Mouse (Mus musculus): ENCODE data around the gene Atp2b4.
"Not testable (repeated sequence)": the region's sequence is repeated elsewhere in the genome, so short reads cannot be mapped to it uniquely, and the experiment has no call there.

Atp2b4 gene

GRCm38 (mm10) chr1:133694301-133694700 is 106.5 kb downstream of the Atp2b4 start:
- no peak for DNase-seq (ENCODE audit: low read depth, low spot score)

GRCm38 (mm10) chr1:133693536-133694114 is 107.2 kb downstream of the Atp2b4 start:
- no peak for DNase-seq (ENCODE audit: low read depth, low spot score)

- no peak for DNase-seq (ENCODE audit: low read depth, low spot score)
Measured at GRCm38 (mm10) chr1:133692195-133692594, 108.6 kb downstream of the Atp2b4 start.

GRCm38 (mm10) chr1:133691046-133691445 is 109.8 kb downstream of the Atp2b4 start:
- no peak for DNase-seq (ENCODE audit: low read depth, low spot score)

GRCm38 (mm10) chr1:133689897-133690296 is 110.9 kb downstream of the Atp2b4 start, which contains the start of gene Lax1:
TSS of gene Lax1 (minus strand) at chr1:133690108.
- DNase-seq (ENCODE audit: low read depth, low spot score): no peak

GRCm38 (mm10) chr1:133688301-133688700 is 112.5 kb downstream of the Atp2b4 start:
- DNase-seq (ENCODE audit: low read depth, low spot score): no peak

- DNase-seq (ENCODE audit: low read depth, low spot score): no peak
Measured at GRCm38 (mm10) chr1:133685749-133686519, 114.9 kb downstream of the Atp2b4 start.

- DNase-seq (ENCODE audit: low read depth, low spot score): no peak
Measured at GRCm38 (mm10) chr1:133671801-133672200, 129.0 kb downstream of the Atp2b4 start.

GRCm38 (mm10) chr1:133671266-133671665 is 129.6 kb downstream of the Atp2b4 start:
- no peak for DNase-seq (ENCODE audit: low read depth, low spot score)

GRCm38 (mm10) chr1:133670776-133671175 is 130.1 kb downstream of the Atp2b4 start:
- DNase-seq (ENCODE audit: low read depth, low spot score): no peak

- no peak for DNase-seq (ENCODE audit: low read depth, low spot score)
Measured at GRCm38 (mm10) chr1:133670190-133670589, 130.7 kb downstream of the Atp2b4 start.

GRCm38 (mm10) chr1:133668618-133669017 is 132.2 kb downstream of the Atp2b4 start:
- DNase-seq (ENCODE audit: low read depth, low spot score): no peak

GRCm38 (mm10) chr1:133667721-133668120 is 133.1 kb downstream of the Atp2b4 start:
- no peak for DNase-seq (ENCODE audit: low read depth, low spot score)

GRCm38 (mm10) chr1:133665713-133666112 is 135.1 kb downstream of the Atp2b4 start:
- not testable (repeated sequence) for DNase-seq (ENCODE audit: low read depth, low spot score)

- no peak for DNase-seq (ENCODE audit: low read depth, low spot score)
Measured at GRCm38 (mm10) chr1:133664203-133664970, 136.5 kb downstream of the Atp2b4 start.

GRCm38 (mm10) chr1:133663427-133663826 is 137.4 kb downstream of the Atp2b4 start:
- DNase-seq (ENCODE audit: low read depth, low spot score): no peak

- no peak for DNase-seq (ENCODE audit: low read depth, low spot score)
Measured at GRCm38 (mm10) chr1:133662941-133663340, 137.9 kb downstream of the Atp2b4 start.

- DNase-seq (ENCODE audit: low read depth, low spot score): peak; percentile 90
Measured at GRCm38 (mm10) chr1:133661203-133661933, 139.5 kb downstream of the Atp2b4 start, which contains the start of gene Gm38394. TSS of gene Gm38394 (minus strand) at chr1:133661318.

GRCm38 (mm10) chr1:133660466-133661202 is 140.2 kb downstream of the Atp2b4 start, which contains the start of gene Zbed6:
TSS of gene Zbed6 (minus strand) at chr1:133660885.
- peak; percentile 49 for DNase-seq (ENCODE audit: low read depth, low spot score)

- no peak for DNase-seq (ENCODE audit: low read depth, low spot score)
Measured at GRCm38 (mm10) chr1:133658878-133659277, 142.0 kb downstream of the Atp2b4 start.

GRCm38 (mm10) chr1:133656811-133657210 is 144.0 kb downstream of the Atp2b4 start:
- DNase-seq (ENCODE audit: low read depth, low spot score): no peak

Measured in embryo, embryonic 11.5 days (tissue).